Mouse (Mus musculus) heart, embryonic 16.5 days (tissue): Measurements from ENCODE around the gene Cabin1. TPM values are rescaled to one million over a fixed set of nuclear protein-coding genes. Genes with fewer than 3 reads are reported as not detected.

Experiments used
- ATAC-seq: fragments of 200-750 bp; cut with Nextera tagmentation; replicated peaks from 2 replicates; pipeline ENCODE4 v1.8.0; 2017; ENCODE audit warnings: moderate number of reproducible peaks; ENCODE audit not compliant: insufficient read depth, low FRiP score; ENCODE audit errors: extremely low read depth
- H3K27ac ChIP-seq: fragments of 300-500 bp; sonication (generic); 2 replicates; pipeline ENCODE4 v1.5.1; 2014; ENCODE audit warnings: mild to moderate bottlenecking, low read length, control low read depth, moderate library complexity
- H3K27me3 ChIP-seq: fragments of 300-500 bp; sonication (generic); 2 replicates; pipeline ENCODE4 v1.6.1; 2014; ENCODE audit warnings: low read length, mixed read lengths; ENCODE audit not compliant: control insufficient read depth, insufficient read depth
- H3K36me3 ChIP-seq: fragments of 300-500 bp; sonication (generic); 2 replicates; pipeline ENCODE4 v1.6.1; 2014; ENCODE audit not compliant: control insufficient read depth, insufficient read depth
- H3K4me1 ChIP-seq: fragments of 300-500 bp; sonication (generic); 2 replicates; pipeline ENCODE4 v1.6.1; 2014; ENCODE audit warnings: low read length, mixed read lengths; ENCODE audit not compliant: control insufficient read depth, insufficient read depth
- H3K4me2 ChIP-seq: fragments of 300-500 bp; sonication (generic); 2 replicates; pipeline ENCODE4 v1.6.1; 2014; ENCODE audit warnings: low read depth, mild to moderate bottlenecking, control low read depth, low read length
- H3K4me3 ChIP-seq: fragments of 300-500 bp; sonication (generic); 2 replicates; pipeline ENCODE4 v1.5.1; 2014; ENCODE audit warnings: mild to moderate bottlenecking, control low read depth, low read length
- H3K9ac ChIP-seq: fragments of 300-500 bp; sonication (generic); 2 replicates; pipeline ENCODE4 v1.6.1; 2014; ENCODE audit warnings: low read length, control low read depth
- H3K9me3 ChIP-seq: fragments of 300-500 bp; sonication (generic); replicated peaks from 2 replicates; pipeline ENCODE4 v1.6.1; 2016; ENCODE audit warnings: low read length; ENCODE audit not compliant: control insufficient read depth
- whole genome bisulfite sequencing: fragments of 180-500 bp; shearing (Covaris S2); extraction: QIAGEN DNeasy Blood & Tissue Kit; methylation state at CpG from one replicate; pipeline ENCODE4 v1.1.7; 2014; 5-methylcytosine and 5-hydroxymethylcytosine counted together
- polyA plus RNA-seq: library from polyadenylated mRNA; unstranded; fragments of >200 nt; fragmentation: Nextera tagmentation; extraction: Ambion mirVana; gene quantifications from 2 replicates; pipeline ENCODE4 v1.2.1, GENCODE M21; 2015

Gene Cabin1
- polyA plus RNA-seq, 1 experiment from 2014 or later = 23.7 TPM

GRCm38 (mm10) chr10:75744017-75744416 is 20.1 kb downstream of the Cabin1 start:
- 52% methylated on average over 3 of the region's 3 CpGs for WGBS
- Histone ChIP-seq H3K9ac (no peak overlapping the region), H3K4me3 (no peak overlapping the region), H3K4me1 (no peaks in the 10 kb centered on the region), H3K36me3 (peaks cover 50% of the 10 kb centered on the region), H3K27me3 (no peaks in the 10 kb centered on the region), H3K4me2 (no peak overlapping the region), H3K27ac (no peak overlapping the region), H3K9me3 (no peaks in the 10 kb centered on the region)
- peak; percentile 72 for ATAC-seq

GRCm38 (mm10) chr10:75743369-75743768 is 20.8 kb downstream of the Cabin1 start:
- WGBS = 91% methylated on average over 12 of the region's 12 CpGs

GRCm38 (mm10) chr10:75740866-75741265 is 23.3 kb downstream of the Cabin1 start:
- Histone ChIP-seq H3K9me3 (no peaks in the 10 kb centered on the region), H3K4me3 (no peak overlapping the region), H3K4me2 (no peak overlapping the region), H3K27ac (no peak overlapping the region), H3K9ac (no peak overlapping the region), H3K4me1 (no peaks in the 10 kb centered on the region), H3K36me3 (peaks cover 48% of the 10 kb centered on the region), H3K27me3 (no peaks in the 10 kb centered on the region)
- no peak for ATAC-seq
- WGBS = 90% methylated on average over 3 of the region's 3 CpGs

More at GRCm38 (mm10) chr10:75743369-75743768, 20.8 kb downstream of the Cabin1 start:
- Histone ChIP-seq H3K27me3 (no peaks in the 10 kb centered on the region), H3K9ac (no peak overlapping the region), H3K9me3 (no peaks in the 10 kb centered on the region), H3K4me3 (no peak overlapping the region), H3K36me3 (peaks cover 55% of the 10 kb centered on the region), H3K27ac (no peak overlapping the region), H3K4me2 (no peak overlapping the region), H3K4me1 (no peaks in the 10 kb centered on the region)
- no peak for ATAC-seq

- Histone ChIP-seq H3K4me1 (no peaks in the 10 kb centered on the region), H3K9ac (no peak overlapping the region), H3K4me3 (no peak overlapping the region), H3K4me2 (no peak overlapping the region), H3K9me3 (no peaks in the 10 kb centered on the region), H3K27ac (no peak overlapping the region), H3K27me3 (no peaks in the 10 kb centered on the region), H3K36me3 (peaks cover 55% of the 10 kb centered on the region)
- 89% methylated on average over 7 of the region's 7 CpGs for WGBS
- ATAC-seq = no peak
These were observed 38.7 kb downstream of the Cabin1 start for GRCm38 (mm10) chr10:75725449-75725848.

- H3K36me3 ChIP-seq = peaks cover 56% of the 10 kb centered on the region
- no peak overlapping the region for H3K4me3 ChIP-seq
- H3K4me2 ChIP-seq = no peak overlapping the region
- no peak overlapping the region for H3K9ac ChIP-seq
- 81% methylated on average over 5 of the region's 5 CpGs for WGBS
- no peaks in the 10 kb centered on the region for H3K4me1 ChIP-seq
- no peak for ATAC-seq
- no peaks in the 10 kb centered on the region for H3K9me3 ChIP-seq
- H3K27me3 ChIP-seq = no peaks in the 10 kb centered on the region
- no peak overlapping the region for H3K27ac ChIP-seq
These were observed 43.9 kb downstream of the Cabin1 start for GRCm38 (mm10) chr10:75720215-75720614.

GRCm38 (mm10) chr10:75714795-75715194 is 49.3 kb downstream of the Cabin1 start:
- peaks cover 28% of the 10 kb centered on the region for H3K36me3 ChIP-seq
- 73% methylated on average over 3 of the region's 3 CpGs for WGBS
- no peak overlapping the region for H3K4me2 ChIP-seq
- ATAC-seq = no peak
- no peaks in the 10 kb centered on the region for H3K4me1 ChIP-seq
- H3K4me3 ChIP-seq = no peak overlapping the region
- no peak overlapping the region for H3K9ac ChIP-seq
- no peak overlapping the region for H3K27ac ChIP-seq
- H3K9me3 ChIP-seq = no peaks in the 10 kb centered on the region
- no peaks in the 10 kb centered on the region for H3K27me3 ChIP-seq

- ATAC-seq = no peak
- 91% methylated on average over 11 of the region's 11 CpGs for WGBS
- Histone ChIP-seq H3K9ac (no peak overlapping the region), H3K4me3 (no peak overlapping the region), H3K9me3 (no peaks in the 10 kb centered on the region), H3K4me1 (no peaks in the 10 kb centered on the region), H3K36me3 (peaks cover 26% of the 10 kb centered on the region), H3K27me3 (no peaks in the 10 kb centered on the region), H3K4me2 (no peak overlapping the region), H3K27ac (no peak overlapping the region)
These were observed 51.1 kb downstream of the Cabin1 start for GRCm38 (mm10) chr10:75713026-75713425.

- Histone ChIP-seq H3K4me3 (no peak overlapping the region), H3K36me3 (peaks cover 10% of the 10 kb centered on the region; the same call in 1 of the 2 replicates), H3K27ac (no peak overlapping the region), H3K4me1 (peaks cover 3% of the 10 kb centered on the region), H3K9me3 (no peaks in the 10 kb centered on the region), H3K4me2 (no peak overlapping the region), H3K9ac (no peak overlapping the region), H3K27me3 (no peaks in the 10 kb centered on the region)
- WGBS = 83% methylated on average over 2 of the region's 2 CpGs
- ATAC-seq = no peak
These were observed 53.9 kb downstream of the Cabin1 start for GRCm38 (mm10) chr10:75710210-75710609.

GRCm38 (mm10) chr10:75709261-75709660 is 54.9 kb downstream of the Cabin1 start:
- H3K27me3 ChIP-seq = no peaks in the 10 kb centered on the region
- peaks cover 13% of the 10 kb centered on the region for H3K4me1 ChIP-seq
- no peak overlapping the region for H3K9ac ChIP-seq
- peak; percentile 37; the same call in 1 of the 2 replicates for ATAC-seq
- H3K36me3 ChIP-seq = peaks cover 10% of the 10 kb centered on the region; the same call in 1 of the 2 replicates
- H3K4me2 ChIP-seq = no peak overlapping the region
- WGBS = 69% methylated on average over 9 of the region's 9 CpGs
- no peaks in the 10 kb centered on the region for H3K9me3 ChIP-seq
- no peak overlapping the region for H3K27ac ChIP-seq
- no peak overlapping the region for H3K4me3 ChIP-seq
